Mouse (Mus musculus): ENCODE data around the gene Cmss1. TPM values are rescaled to one million over a fixed set of nuclear protein-coding genes. Genes with fewer than 3 reads are reported as not detected.

Cmss1 gene
- polyA plus RNA-seq, 1 experiment from 2014 or later: 43.7 TPM

DNA sequence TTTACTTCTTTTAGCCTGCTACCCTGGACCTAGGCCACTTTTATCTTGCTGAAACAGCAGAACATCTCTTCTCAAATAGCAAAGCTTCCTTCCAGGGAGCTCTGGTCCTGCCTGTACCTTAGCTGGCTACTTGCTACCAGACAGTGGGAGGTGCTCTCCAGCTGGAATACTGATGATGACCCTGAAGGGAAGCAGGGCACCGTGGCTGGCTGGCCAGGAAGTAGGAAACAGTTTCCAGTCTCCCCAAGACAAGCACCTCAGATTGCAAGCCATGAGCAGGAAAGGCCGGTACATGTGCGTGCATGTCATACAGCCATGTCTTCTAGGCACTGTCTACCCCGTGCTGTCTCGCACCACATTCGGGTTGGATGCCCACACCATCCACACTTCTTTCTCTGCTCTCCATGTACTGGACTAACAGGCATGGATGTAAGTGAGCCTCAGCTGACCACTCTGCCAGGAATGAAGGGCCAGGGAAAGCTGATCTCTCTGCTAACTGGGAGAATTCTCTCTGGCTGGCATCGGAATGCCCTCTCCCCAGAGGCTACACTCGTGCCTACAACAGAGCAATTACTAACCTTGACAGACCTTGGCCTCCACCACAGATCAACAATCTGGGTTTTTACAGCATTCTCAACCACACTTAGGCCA lies 236.7 kb downstream of the Cmss1 start:
- Histone ChIP-seq H3K4me1 (peaks cover 24% of the 10 kb centered on the region), H3K4me3 (no peak overlapping the region), H3K27me3 (ENCODE audit: insufficient read depth, poor library complexity, severe bottlenecking) (no peaks in the 10 kb centered on the region), H3K36me3 (no peaks in the 10 kb centered on the region), H3K9me3 (no peaks in the 10 kb centered on the region), H3K27ac (peak overlapping the region; percentile 49; the same call in 1 of the 2 replicates)
- WGBS: 75% methylated on average over 8 of the region's 8 CpGs
- DNase-seq (ENCODE audit: low spot score): no peak

DNA sequence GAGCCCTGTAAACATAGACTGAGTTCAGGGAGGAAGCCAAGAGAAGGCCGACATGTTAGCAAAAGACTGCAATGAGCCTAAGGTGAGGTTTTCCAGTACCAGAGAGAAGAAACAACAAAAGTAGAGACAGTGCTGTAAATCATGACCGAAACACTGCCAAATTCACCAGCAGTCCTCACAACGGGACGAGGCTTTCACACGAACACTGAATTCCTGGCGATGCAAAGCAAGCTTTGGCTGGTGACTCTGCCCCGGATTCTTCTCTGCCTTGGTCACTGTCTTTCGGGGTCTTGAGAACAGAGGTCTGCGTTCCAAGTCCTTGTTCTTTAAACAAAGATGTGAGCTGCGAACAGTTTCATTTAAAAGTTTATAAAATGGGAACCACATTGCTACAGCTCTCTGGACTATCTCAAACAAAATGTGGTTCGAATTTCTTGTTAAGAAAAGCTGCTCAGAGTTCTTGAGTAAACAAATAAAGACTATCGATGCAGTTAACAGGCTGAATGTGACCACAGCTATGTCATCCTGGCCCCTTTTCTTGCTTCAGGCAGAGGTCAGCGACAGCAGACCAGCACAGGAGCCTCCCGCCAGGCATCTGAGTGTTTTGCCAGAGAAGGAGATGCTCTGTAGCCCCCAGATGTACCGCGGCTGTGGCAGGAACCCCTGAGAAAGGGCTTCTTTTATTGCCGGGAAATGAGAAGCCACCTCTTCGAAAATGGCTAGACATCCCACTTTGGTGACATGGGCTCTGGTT lies 239.5 kb downstream of the Cmss1 start:
- Histone ChIP-seq H3K36me3 (no peaks in the 10 kb centered on the region), H3K27me3 (ENCODE audit: insufficient read depth, poor library complexity, severe bottlenecking) (no peaks in the 10 kb centered on the region), H3K27ac (peak overlapping the region; percentile 56; the same call in 1 of the 2 replicates), H3K9me3 (no peaks in the 10 kb centered on the region), H3K4me1 (peaks cover 36% of the 10 kb centered on the region), H3K4me3 (no peak overlapping the region)
- 71% methylated on average over 18 of the region's 18 CpGs for WGBS
- no peak for DNase-seq (ENCODE audit: low spot score)

DNA sequence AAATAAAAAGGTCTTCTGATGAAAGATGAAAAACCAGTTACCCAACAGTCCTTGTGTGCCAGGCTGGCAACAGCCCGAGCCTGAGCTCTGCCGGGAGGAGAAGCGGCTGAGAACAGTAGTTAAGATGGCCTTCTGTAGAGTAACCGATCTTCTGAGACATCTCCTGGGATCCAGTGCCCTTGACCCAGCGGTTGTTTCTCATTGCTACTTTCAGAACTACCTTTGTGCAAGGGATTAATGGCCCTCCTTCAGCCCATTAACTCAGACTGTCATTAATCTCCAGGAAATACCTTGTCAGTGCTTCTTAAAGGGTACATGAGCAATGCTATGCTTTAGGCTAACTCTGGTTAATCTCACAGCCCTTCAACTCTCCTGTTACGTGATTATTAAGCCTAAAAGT lies 240.5 kb downstream of the Cmss1 start:
- H3K4me3 ChIP-seq: no peak overlapping the region
- no peak overlapping the region for H3K27ac ChIP-seq
- peaks cover 36% of the 10 kb centered on the region for H3K4me1 ChIP-seq
- no peaks in the 10 kb centered on the region for H3K36me3 ChIP-seq
- WGBS: 57% methylated on average over 6 of the region's 6 CpGs
- H3K27me3 ChIP-seq (ENCODE audit: insufficient read depth, poor library complexity, severe bottlenecking): no peaks in the 10 kb centered on the region
- DNase-seq (ENCODE audit: low spot score): no peak
- H3K9me3 ChIP-seq: no peaks in the 10 kb centered on the region

DNA sequence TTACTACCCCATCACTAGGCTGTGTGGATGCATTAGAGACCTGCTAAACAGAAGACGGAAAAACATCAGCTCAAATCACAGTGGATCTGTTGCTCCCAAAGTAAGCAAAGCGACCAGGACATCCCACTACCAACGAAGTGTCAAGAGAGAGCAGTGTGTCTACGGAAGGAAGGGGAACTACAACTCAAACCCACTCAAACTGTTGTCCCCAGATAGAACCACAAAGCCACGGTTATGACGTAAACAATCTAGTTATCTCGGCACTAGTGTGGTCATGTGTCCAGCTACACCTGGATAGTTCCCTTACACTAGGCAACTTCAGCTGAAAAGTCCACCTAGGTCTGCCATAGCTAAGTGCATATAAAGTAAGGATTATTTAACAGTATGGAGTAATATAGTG lies 242.2 kb downstream of the Cmss1 start:
- WGBS: 85% methylated on average over 7 of the region's 7 CpGs
- Histone ChIP-seq H3K27ac (no peak overlapping the region), H3K4me3 (no peak overlapping the region), H3K36me3 (no peaks in the 10 kb centered on the region), H3K9me3 (no peaks in the 10 kb centered on the region), H3K27me3 (ENCODE audit: insufficient read depth, poor library complexity, severe bottlenecking) (no peaks in the 10 kb centered on the region), H3K4me1 (peaks cover 28% of the 10 kb centered on the region)
- DNase-seq (ENCODE audit: low spot score): no peak

DNA sequence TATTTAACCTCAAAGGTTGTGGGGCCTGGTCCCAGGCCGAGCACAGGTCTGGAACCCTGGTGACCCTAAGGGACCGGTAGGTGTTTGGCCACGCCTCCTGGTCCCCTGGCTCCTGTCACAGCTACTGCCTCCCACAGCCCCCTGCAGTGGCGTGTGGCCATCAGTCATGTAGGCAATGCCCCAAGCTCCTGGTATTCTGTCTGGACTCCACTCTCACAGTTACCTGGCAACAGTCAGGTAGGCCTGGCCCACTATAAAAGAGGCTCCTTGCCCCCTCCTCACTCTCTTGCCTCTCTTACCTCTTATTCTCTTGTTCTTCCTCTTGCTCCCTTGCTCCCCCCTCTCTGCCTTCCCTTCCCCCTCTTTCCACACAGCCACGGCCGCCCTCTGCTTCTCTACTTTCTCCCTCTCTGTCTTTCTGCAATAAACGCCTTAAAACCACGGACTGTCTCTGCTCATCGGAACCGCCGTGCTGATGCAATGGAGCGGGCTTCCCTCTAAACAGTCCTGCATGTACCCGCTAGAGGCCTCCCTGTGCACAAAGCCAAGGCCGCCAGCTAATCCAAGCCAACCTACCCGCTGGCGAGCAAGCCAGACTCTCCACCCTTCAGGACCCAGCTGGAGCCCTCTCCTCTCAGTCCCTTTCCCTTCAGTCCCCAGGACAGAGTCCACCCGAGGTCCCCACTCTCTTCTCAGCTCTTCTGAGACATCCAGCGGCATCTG lies 243.8 kb downstream of the Cmss1 start:
- Histone ChIP-seq H3K9me3 (no peaks in the 10 kb centered on the region), H3K36me3 (no peaks in the 10 kb centered on the region), H3K27ac (peak overlapping the region; percentile 77), H3K4me3 (peak overlapping the region; percentile 44), H3K27me3 (ENCODE audit: insufficient read depth, poor library complexity, severe bottlenecking) (no peaks in the 10 kb centered on the region), H3K4me1 (peaks cover 21% of the 10 kb centered on the region)
- WGBS: 29% methylated on average over 18 of the region's 18 CpGs
- DNase-seq (ENCODE audit: low spot score): no peak

DNA sequence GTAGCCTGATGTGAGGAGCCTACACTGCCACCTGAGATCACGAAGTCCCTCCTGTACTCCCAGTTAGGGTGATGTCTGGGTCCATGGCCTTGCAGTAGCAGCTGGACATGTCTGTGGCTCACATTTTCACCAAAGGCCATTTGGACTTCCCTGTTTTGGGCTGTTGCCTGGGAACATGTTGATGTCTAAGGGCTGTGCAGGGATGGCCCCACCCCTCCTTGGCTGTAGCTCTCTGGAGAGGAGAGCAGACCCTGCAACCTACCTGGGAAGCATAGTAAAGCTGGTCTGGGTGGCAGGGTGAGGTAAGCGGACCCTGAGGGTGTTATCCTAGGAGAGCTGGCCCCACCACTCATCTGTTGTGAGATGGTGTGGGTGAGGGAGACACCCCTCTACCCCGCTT lies 245.9 kb downstream of the Cmss1 start:
- Histone ChIP-seq H3K9me3 (no peaks in the 10 kb centered on the region), H3K36me3 (no peaks in the 10 kb centered on the region), H3K4me3 (no peak overlapping the region), H3K27ac (no peak overlapping the region), H3K4me1 (peaks cover 17% of the 10 kb centered on the region), H3K27me3 (ENCODE audit: insufficient read depth, poor library complexity, severe bottlenecking) (no peaks in the 10 kb centered on the region)
- 81% methylated on average over 3 of the region's 3 CpGs for WGBS
- no peak for DNase-seq (ENCODE audit: low spot score)

DNA sequence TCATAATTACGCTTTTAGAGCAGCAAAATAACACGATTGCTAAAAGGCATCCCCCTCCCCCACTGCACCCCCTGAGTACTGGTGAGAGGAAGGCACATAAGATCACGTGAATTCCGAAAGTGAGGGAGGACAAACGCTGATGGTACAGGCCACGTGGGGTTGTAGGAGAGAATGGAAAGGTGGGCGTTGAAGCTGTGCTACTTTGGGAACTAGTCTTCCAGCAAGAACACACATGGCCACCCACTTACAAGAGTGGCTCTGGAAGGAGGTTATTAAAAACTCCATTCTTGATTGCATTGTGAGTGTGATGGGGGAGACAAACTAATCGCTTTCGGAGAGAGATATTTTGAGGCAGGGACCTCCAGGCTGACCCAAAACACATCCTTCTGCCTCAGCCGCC lies 247.4 kb downstream of the Cmss1 start:
- peaks cover 17% of the 10 kb centered on the region for H3K4me1 ChIP-seq
- H3K27me3 ChIP-seq (ENCODE audit: insufficient read depth, poor library complexity, severe bottlenecking): no peaks in the 10 kb centered on the region
- H3K9me3 ChIP-seq: no peaks in the 10 kb centered on the region
- no peak for DNase-seq (ENCODE audit: low spot score)
- H3K36me3 ChIP-seq: no peaks in the 10 kb centered on the region
- no peak overlapping the region for H3K27ac ChIP-seq
- 90% methylated on average over 10 of the region's 10 CpGs for WGBS
- H3K4me3 ChIP-seq: no peak overlapping the region

DNA sequence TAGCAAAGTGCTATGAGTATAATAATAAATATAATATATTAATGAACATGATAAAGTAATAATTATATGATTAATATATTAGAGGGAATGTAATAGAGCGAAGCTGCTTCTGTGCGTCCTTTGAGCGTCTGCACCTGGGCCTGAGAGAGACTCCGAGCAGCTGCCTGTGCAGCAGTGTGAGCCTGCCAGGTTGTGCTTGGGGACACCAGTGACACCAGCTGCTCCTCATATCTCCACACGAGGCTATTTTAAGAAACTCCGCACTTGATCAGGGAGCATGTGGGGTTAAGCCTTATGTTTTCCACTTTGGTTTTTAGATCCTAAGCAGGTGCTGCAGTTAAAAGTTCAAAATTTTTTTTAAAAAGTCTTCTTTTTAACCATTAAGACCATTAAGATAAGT lies 249.7 kb downstream of the Cmss1 start:
- peak overlapping the region; percentile 36; the same call in 1 of the 2 replicates for H3K27ac ChIP-seq
- H3K36me3 ChIP-seq: no peaks in the 10 kb centered on the region

DNA sequence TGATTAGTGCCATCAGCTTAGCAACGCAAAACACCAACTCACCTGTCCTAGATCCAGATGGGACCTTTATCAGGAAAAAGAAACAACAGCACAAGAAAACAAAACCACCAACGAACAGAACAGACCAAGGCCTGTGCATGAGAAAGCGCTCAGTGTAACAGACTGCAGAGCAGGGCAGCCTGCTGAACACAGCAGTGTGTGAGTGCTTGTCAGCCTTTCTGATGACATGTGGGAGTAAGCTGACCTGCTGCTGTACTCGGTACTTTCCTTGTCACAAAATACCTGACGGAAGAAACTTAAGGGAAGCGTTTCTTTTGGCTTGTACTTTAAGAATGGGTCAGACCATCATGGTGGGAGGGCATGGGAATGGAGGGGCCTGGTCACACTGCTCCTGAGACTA lies 250.2 kb downstream of the Cmss1 start:
- peak overlapping the region; percentile 80 for H3K27ac ChIP-seq

More for the DNA sequence above, 249.7 kb downstream of the Cmss1 start:
- H3K4me3 ChIP-seq: no peak overlapping the region
- no peaks in the 10 kb centered on the region for H3K9me3 ChIP-seq
- no peaks in the 10 kb centered on the region for H3K27me3 ChIP-seq (ENCODE audit: insufficient read depth, poor library complexity, severe bottlenecking)
- WGBS: 58% methylated on average over 6 of the region's 6 CpGs
- H3K4me1 ChIP-seq: peaks cover 20% of the 10 kb centered on the region
- no peak for DNase-seq (ENCODE audit: low spot score)

DNA sequence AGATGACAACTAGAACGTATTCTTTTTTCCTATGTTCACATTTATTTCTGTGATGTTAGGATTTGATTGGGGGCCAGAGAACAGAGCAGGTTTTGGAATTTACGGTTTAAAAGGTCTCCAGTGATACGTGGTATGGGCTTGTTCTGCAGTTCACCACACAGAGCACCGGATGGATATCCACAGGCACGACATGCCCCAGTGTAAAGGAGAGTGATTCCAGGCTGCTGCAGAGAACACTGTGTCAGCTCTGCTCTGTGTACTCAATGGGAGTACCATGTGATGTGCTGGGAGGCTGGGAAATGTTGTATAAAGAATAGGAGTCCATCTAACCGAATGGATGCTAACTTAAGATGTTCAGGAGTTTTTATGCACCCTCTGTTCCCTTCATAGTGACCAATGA lies 252.7 kb downstream of the Cmss1 start:
- Histone ChIP-seq H3K9me3 (no peaks in the 10 kb centered on the region), H3K4me3 (no peak overlapping the region), H3K36me3 (no peaks in the 10 kb centered on the region), H3K27ac (peak overlapping the region; percentile 25; the same call in 1 of the 2 replicates), H3K27me3 (ENCODE audit: insufficient read depth, poor library complexity, severe bottlenecking) (no peaks in the 10 kb centered on the region), H3K4me1 (peaks cover 30% of the 10 kb centered on the region)
- DNase-seq (ENCODE audit: low spot score): no peak
- 68% methylated on average over 6 of the region's 6 CpGs for WGBS

More for the DNA sequence above, 250.2 kb downstream of the Cmss1 start:
- Histone ChIP-seq H3K27me3 (ENCODE audit: insufficient read depth, poor library complexity, severe bottlenecking) (no peaks in the 10 kb centered on the region), H3K36me3 (no peaks in the 10 kb centered on the region), H3K4me1 (peaks cover 22% of the 10 kb centered on the region), H3K9me3 (no peaks in the 10 kb centered on the region), H3K4me3 (no peak overlapping the region)
- 41% methylated on average over 6 of the region's 6 CpGs for WGBS
- no peak for DNase-seq (ENCODE audit: low spot score)

DNA sequence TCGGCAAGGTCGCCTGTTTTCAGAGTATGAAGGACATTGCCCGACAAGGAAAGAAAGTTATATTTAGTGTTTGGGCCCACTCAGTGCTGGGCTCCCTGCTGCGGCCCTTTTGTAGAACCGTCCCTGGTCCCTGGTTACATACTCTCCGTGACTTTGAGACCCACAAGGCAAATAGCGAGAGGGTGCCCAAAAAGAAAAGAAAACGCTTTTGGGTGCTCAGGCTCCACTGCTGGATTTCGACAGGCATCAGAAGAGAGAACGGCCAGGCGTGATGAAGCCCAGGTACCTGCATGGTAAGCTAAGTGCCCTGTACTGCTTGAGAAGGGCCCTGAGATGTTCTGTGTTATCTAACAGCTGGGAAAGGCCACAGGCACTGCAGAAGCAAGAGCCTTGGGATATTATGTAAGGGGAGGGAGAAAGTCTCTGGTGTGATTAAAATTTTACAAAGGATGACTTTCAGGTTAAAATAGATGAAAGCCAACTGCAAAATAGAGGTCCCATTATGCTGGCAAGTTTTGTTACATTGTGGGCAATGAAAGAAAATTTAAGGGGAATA lies 253.4 kb downstream of the Cmss1 start:
- DNase-seq (ENCODE audit: low spot score): no peak
- Histone ChIP-seq H3K27me3 (ENCODE audit: insufficient read depth, poor library complexity, severe bottlenecking) (no peaks in the 10 kb centered on the region), H3K4me1 (peaks cover 31% of the 10 kb centered on the region), H3K9me3 (no peaks in the 10 kb centered on the region), H3K4me3 (peak overlapping the region; percentile 16; the same call in 1 of the 2 replicates), H3K27ac (peak overlapping the region; percentile 80), H3K36me3 (no peaks in the 10 kb centered on the region)
- WGBS: 43% methylated on average over 11 of the region's 11 CpGs

DNA sequence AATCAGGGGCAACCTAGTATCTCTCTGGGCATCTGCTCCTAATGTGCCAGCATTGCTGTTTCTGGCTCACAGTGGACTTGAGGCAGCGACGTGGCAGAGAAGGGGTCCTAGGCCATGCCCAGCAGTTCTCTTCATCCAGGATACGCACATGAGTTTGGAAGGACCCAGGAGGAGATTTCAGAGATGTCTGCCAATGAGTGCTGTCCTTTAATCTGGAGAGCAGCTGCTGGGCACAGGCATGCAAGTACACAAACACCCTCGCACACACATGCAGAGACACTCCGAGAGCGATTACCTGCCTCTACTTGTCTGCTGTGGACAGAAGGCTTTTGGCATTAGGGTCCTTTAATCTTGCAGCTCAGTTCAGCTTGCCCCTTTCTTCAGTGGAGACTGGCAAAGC lies 253.9 kb downstream of the Cmss1 start, which contains the start of gene Filip1l:
Gene Filip1l, plus strand, starts transcription at position 343 of the 400 bp plus-strand sequence.
- no peak for DNase-seq (ENCODE audit: low spot score)
- Histone ChIP-seq H3K27me3 (ENCODE audit: insufficient read depth, poor library complexity, severe bottlenecking) (no peaks in the 10 kb centered on the region), H3K36me3 (no peaks in the 10 kb centered on the region), H3K4me1 (peaks cover 31% of the 10 kb centered on the region), H3K27ac (peak within 1 kb of the TSS; percentile 80), H3K9me3 (no peaks in the 10 kb centered on the region), H3K4me3 (peak within 1 kb of the TSS; percentile 16; the same call in 1 of the 2 replicates)
- WGBS: 64% methylated on average over 6 of the region's 6 CpGs

Measured in heart, embryonic 10.5 days (tissue).